Comparison of ENCODE assay signal across 8 mouse cellular contexts in genomic region chr7:110865038-110865437, GRCm38 (mm10). TPM values are rescaled to one million over a fixed set of nuclear protein-coding genes. Genes with fewer than 3 reads are reported as not detected.
DNase-seq lines count a peak whose midpoint lies in the region; ATAC-seq lines count a peak whose summit lies in the region.

No protein-coding gene starts in this region.

- no peaks in the 10 kb centered on the region for H3K36me3 ChIP-seq in hindbrain, embryonic 15.5 days
- no peaks in the 10 kb centered on the region for H3K36me3 ChIP-seq in hindbrain, embryonic 12.5 days
- H3K36me3 ChIP-seq in forebrain, embryonic 14.5 days (ENCODE audit: control insufficient read depth, insufficient read depth, low read length), result no peaks in the 10 kb centered on the region
- no peaks in the 10 kb centered on the region for H3K36me3 ChIP-seq in limb, embryonic 11.5 days (ENCODE audit: control insufficient read depth, insufficient read depth, low read length)

- peak; percentile 27 for DNase-seq in forebrain, embryonic 14.5 days (ENCODE audit: low spot score)
- DNase-seq in limb, embryonic 11.5 days (ENCODE audit: low spot score), result peak; percentile 46
- DNase-seq in retina, postnatal 1 day, result peak; percentile 59
- no peak for DNase-seq in cerebellum, adult 11-12 months
- no peak for DNase-seq in urinary bladder, postnatal 10 days (ENCODE audit: low spot score)

- no peaks in the 10 kb centered on the region for H3K9me3 ChIP-seq in hindbrain, embryonic 15.5 days
- no peaks in the 10 kb centered on the region for H3K9me3 ChIP-seq in hindbrain, embryonic 12.5 days (replicated peaks)
- H3K9me3 ChIP-seq in forebrain, embryonic 14.5 days (replicated peaks; ENCODE audit: control insufficient read depth, low read length), result no peaks in the 10 kb centered on the region; the same call in 1 of the 2 replicates
- no peaks in the 10 kb centered on the region for H3K9me3 ChIP-seq in limb, embryonic 11.5 days (ENCODE audit: control insufficient read depth, low read length)

- no peak overlapping the region for H3K4me2 ChIP-seq in hindbrain, embryonic 15.5 days
- H3K4me2 ChIP-seq in hindbrain, embryonic 12.5 days (replicated peaks), result no peak overlapping the region
- H3K4me2 ChIP-seq in forebrain, embryonic 14.5 days (ENCODE audit: low read length), result no peak overlapping the region
- no peak overlapping the region for H3K4me2 ChIP-seq in limb, embryonic 11.5 days (ENCODE audit: low read depth, severe bottlenecking)

- WGBS in hindbrain, embryonic 15.5 days, result 56% methylated on average over 10 of the region's 10 CpGs
- WGBS in hindbrain, embryonic 12.5 days, result 57% methylated on average over 10 of the region's 10 CpGs
- 36% methylated on average over 10 of the region's 10 CpGs for WGBS in forebrain, embryonic 14.5 days
- WGBS in limb, embryonic 11.5 days, result 36% methylated on average over 10 of the region's 10 CpGs

- H3K9ac ChIP-seq in hindbrain, embryonic 15.5 days, result no peak overlapping the region
- H3K9ac ChIP-seq in hindbrain, embryonic 12.5 days, result no peak overlapping the region
- H3K9ac ChIP-seq in forebrain, embryonic 14.5 days (ENCODE audit: low read length), result no peak overlapping the region
- no peak overlapping the region for H3K9ac ChIP-seq in limb, embryonic 11.5 days (ENCODE audit: low read length)

- no peaks in the 10 kb centered on the region for H3K27me3 ChIP-seq in hindbrain, embryonic 15.5 days
- no peaks in the 10 kb centered on the region for H3K27me3 ChIP-seq in hindbrain, embryonic 12.5 days
- no peaks in the 10 kb centered on the region for H3K27me3 ChIP-seq in forebrain, embryonic 14.5 days (replicated peaks; ENCODE audit: control insufficient read depth, insufficient read depth, low read length)
- H3K27me3 ChIP-seq in limb, embryonic 11.5 days (ENCODE audit: control insufficient read depth, insufficient read depth, low read length), result no peaks in the 10 kb centered on the region

- H3K4me3 ChIP-seq in hindbrain, embryonic 15.5 days, result no peak overlapping the region
- no peak overlapping the region for H3K4me3 ChIP-seq in hindbrain, embryonic 12.5 days
- no peak overlapping the region for H3K4me3 ChIP-seq in forebrain, embryonic 14.5 days (ENCODE audit: low read depth, low read length)
- no peak overlapping the region for H3K4me3 ChIP-seq in limb, embryonic 11.5 days (ENCODE audit: low read depth, low read length)

- H3K27ac ChIP-seq in hindbrain, embryonic 15.5 days (replicated peaks), result no peak overlapping the region
- H3K27ac ChIP-seq in hindbrain, embryonic 12.5 days, result no peak overlapping the region
- H3K27ac ChIP-seq in forebrain, embryonic 14.5 days (ENCODE audit: low read depth, low read length), result no peak overlapping the region
- H3K27ac ChIP-seq in limb, embryonic 11.5 days (replicated peaks; ENCODE audit: low read depth, low read length), result no peak overlapping the region

- 0 out of 2 replicates have a peak, but pooled peaks cover 6% of the 10 kb centered on the region for H3K4me1 ChIP-seq in hindbrain, embryonic 15.5 days (replicated peaks)
- 0 out of 2 replicates have a peak, but pooled peaks cover 4% of the 10 kb centered on the region for H3K4me1 ChIP-seq in hindbrain, embryonic 12.5 days
- no peaks in the 10 kb centered on the region for H3K4me1 ChIP-seq in forebrain, embryonic 14.5 days (ENCODE audit: control insufficient read depth, insufficient read depth, low read length)
- no peaks in the 10 kb centered on the region for H3K4me1 ChIP-seq in limb, embryonic 11.5 days (ENCODE audit: control insufficient read depth, insufficient read depth, low read length)

- peak; percentile 56; the same call in 1 of the 2 replicates for ATAC-seq in hindbrain, embryonic 15.5 days (ENCODE audit: low FRiP score, low read depth)
- no peak for ATAC-seq in hindbrain, embryonic 12.5 days (ENCODE audit: low FRiP score)
- ATAC-seq in forebrain, embryonic 14.5 days, result no peak
- peak; percentile 62; the same call in 1 of the 2 replicates for ATAC-seq in limb, embryonic 11.5 days (ENCODE audit: insufficient number of reproducible peaks, low FRiP score, low TSS enrichment, low read depth)
- no peak for ATAC-seq in megakaryocyte-erythroid progenitor cell, adult 5-6 weeks (replicated peaks; ENCODE audit: low FRiP score, low TSS enrichment, poor library complexity, severe bottlenecking)

RNA-seq across cellular contexts. Expression of gene Lyve1, which starts 2.0 kb away (rescaled TPM):
- 4.3 and 4.9 TPM in 2 replicates for polyA plus RNA-seq in hindbrain, embryonic 15.5 days (2015; fragmentation: Nextera tagmentation; extraction: Ambion mirVana)
- 4.7 and 5.3 TPM in 2 replicates for polyA plus RNA-seq in hindbrain, embryonic 12.5 days (2016; fragmentation: Nextera tagmentation; extraction: Ambion mirVana)
- polyA plus RNA-seq in forebrain, embryonic 14.5 days (2014; fragmentation: Nextera tagmentation; extraction: Ambion mirVana), result 5.7 and 6.7 TPM in 2 replicates
- polyA plus RNA-seq in limb, embryonic 11.5 days (2014; fragmentation: Nextera tagmentation; extraction: Ambion mirVana), result 0.23 and 0.55 TPM in 2 replicates
- total RNA-seq in megakaryocyte-erythroid progenitor cell, adult 5-6 weeks (2014; fragmentation: Nextera tagmentation), result not detected in 2 replicates
- total RNA-seq in megakaryocyte-erythroid progenitor cell, adult 5-6 weeks (2017), result not detected in 2 replicates

RNA-seq across cellular contexts. Expression of gene Rnf141, which starts 20.8 kb away (rescaled TPM):
- 37.9 and 39.8 TPM in 2 replicates for polyA plus RNA-seq in hindbrain, embryonic 15.5 days (2015; fragmentation: Nextera tagmentation; extraction: Ambion mirVana)
- polyA plus RNA-seq in hindbrain, embryonic 12.5 days (2016; fragmentation: Nextera tagmentation; extraction: Ambion mirVana), result 25.7 and 27.7 TPM in 2 replicates
- 36.8 and 38.0 TPM in 2 replicates for polyA plus RNA-seq in forebrain, embryonic 14.5 days (2014; fragmentation: Nextera tagmentation; extraction: Ambion mirVana)
- polyA plus RNA-seq in limb, embryonic 11.5 days (2014; fragmentation: Nextera tagmentation; extraction: Ambion mirVana), result 18.5 and 19.5 TPM in 2 replicates
- total RNA-seq in megakaryocyte-erythroid progenitor cell, adult 5-6 weeks (2014; fragmentation: Nextera tagmentation), result 42.5 and 67.4 TPM in 2 replicates
- 37.1 and 54.9 TPM in 2 replicates for total RNA-seq in megakaryocyte-erythroid progenitor cell, adult 5-6 weeks (2017)

Comparison
In these comparisons a context has a peak if more than half of its experiments do, and no peak if none do; other contexts are left out.
1. ATAC-seq: peak in hindbrain, embryonic 15.5 days (single experiment) and limb, embryonic 11.5 days (single experiment); none in hindbrain, embryonic 12.5 days (single experiment), forebrain, embryonic 14.5 days (single experiment) and megakaryocyte-erythroid progenitor cell, adult 5-6 weeks (single experiment).
2. DNase-seq: peak in forebrain, embryonic 14.5 days (single experiment), limb, embryonic 11.5 days (single experiment) and retina, postnatal 1 day (single experiment); none in cerebellum, adult 11-12 months (single experiment) and urinary bladder, postnatal 10 days (single experiment).